Mouse (Mus musculus): ENCODE results near the gene Hnrnpf. TPM values are rescaled to one million over a fixed set of nuclear protein-coding genes. Genes with fewer than 3 reads are reported as not detected.
A peak's percentile ranks its signal among the peaks of the same experiment; 100 is the strongest.
"Not testable (repeated sequence)": the region's sequence is repeated elsewhere in the genome, so short reads cannot be mapped to it uniquely, and the experiment has no call there.

Gene Hnrnpf
- polyA plus RNA-seq, 1 experiment: 142 TPM

DNA sequence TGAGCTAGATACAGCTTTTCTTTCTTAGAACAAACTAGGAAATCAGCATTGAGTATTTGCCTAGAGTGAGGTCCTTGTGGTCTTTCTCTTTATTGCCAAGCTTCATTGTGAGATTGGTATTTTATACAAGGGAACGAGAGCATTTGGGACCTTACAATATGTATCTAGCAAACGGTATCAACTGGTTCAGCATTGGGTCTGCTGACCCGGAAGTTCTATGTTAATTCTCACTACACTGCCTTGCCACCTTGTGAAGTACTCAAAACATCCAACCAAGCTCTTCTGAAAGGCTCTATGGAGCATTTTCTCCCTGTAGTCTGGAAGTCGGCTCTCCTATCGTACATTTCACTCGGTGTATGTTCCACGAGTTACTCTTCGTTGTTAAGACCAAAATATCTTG is 36.4 kb upstream of the Hnrnpf start:
- Histone ChIP-seq H3K4me3 (ENCODE audit: insufficient read depth, low read depth, low read length) (no peak overlapping the region), H3K27me3 (replicated peaks; ENCODE audit: control insufficient read depth, insufficient read depth, low read length) (no peaks in the 10 kb centered on the region), H3K4me1 (ENCODE audit: control insufficient read depth, insufficient read depth, low read length) (no peaks in the 10 kb centered on the region), H3K36me3 (ENCODE audit: control insufficient read depth, insufficient read depth, low read length) (no peaks in the 10 kb centered on the region), H3K27ac (ENCODE audit: insufficient read depth, low read depth, low read length) (no peak overlapping the region)
- 89% methylated on average over 8 of the region's 8 CpGs for WGBS
- no peak for TF ChIP-seq CTCF (conservative IDR thresholded peaks at IDR 0.05; ENCODE audit: insufficient read depth, insufficient read length, low read depth, low read length)
- no peak for TF ChIP-seq POLR2A (IDR thresholded peaks at IDR 0.05; ENCODE audit: low read depth, low read length)
- DNase-seq: no peak

DNA sequence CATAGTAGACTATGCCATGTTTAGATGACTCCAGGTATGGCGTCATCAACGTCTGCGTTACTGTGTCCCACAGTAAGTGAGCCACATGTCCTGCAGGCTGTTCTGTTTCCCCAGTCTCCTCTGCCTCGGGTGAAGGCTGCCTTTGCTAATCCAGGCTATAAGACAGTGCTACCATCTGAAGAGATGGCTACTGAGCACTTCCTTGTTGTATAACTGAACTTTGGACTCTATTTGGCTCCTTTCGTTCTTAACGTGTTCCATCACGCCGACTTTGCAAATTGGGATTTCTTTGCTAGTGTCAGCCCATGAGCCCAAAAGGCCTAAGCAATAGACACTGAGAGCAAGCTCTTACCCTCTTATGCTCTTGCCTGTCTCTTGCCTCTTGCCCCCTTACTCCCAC is 31.9 kb upstream of the Hnrnpf start:
- Histone ChIP-seq H3K4me3 (ENCODE audit: insufficient read depth, low read depth, low read length) (no peak overlapping the region), H3K27me3 (replicated peaks; ENCODE audit: control insufficient read depth, insufficient read depth, low read length) (no peaks in the 10 kb centered on the region), H3K4me1 (ENCODE audit: control insufficient read depth, insufficient read depth, low read length) (no peaks in the 10 kb centered on the region), H3K36me3 (ENCODE audit: control insufficient read depth, insufficient read depth, low read length) (no peaks in the 10 kb centered on the region), H3K27ac (ENCODE audit: insufficient read depth, low read depth, low read length) (no peak overlapping the region)
- WGBS: 73% methylated on average over 8 of the region's 8 CpGs
- TF ChIP-seq POLR2A (IDR thresholded peaks at IDR 0.05; ENCODE audit: low read depth, low read length): no peak
- no peak for TF ChIP-seq CTCF (conservative IDR thresholded peaks at IDR 0.05; ENCODE audit: insufficient read depth, insufficient read length, low read depth, low read length)
- peak; percentile 14 for DNase-seq

DNA sequence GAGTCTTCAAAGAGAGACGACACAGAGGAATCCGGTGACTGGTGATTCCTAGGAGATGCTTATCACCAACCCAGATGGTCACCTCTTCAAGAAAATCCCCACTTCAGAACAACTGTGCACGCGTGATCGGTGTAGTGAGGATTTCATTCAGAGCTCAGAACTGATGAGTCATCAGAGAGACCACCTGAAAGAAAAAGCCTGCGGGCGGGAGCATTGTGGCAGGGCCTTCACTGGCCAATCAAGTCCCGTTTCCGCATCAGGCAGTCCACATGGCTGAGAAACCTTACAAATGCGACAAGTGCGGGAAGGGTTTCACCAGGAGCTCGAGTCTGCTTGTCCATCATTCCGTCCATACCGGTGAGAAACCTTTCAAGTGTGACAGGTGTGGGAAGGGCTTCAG is 29.1 kb upstream of the Hnrnpf start:
- no peak for DNase-seq
- Histone ChIP-seq H3K36me3 (ENCODE audit: control insufficient read depth, insufficient read depth, low read length) (no peaks in the 10 kb centered on the region), H3K27me3 (replicated peaks; ENCODE audit: control insufficient read depth, insufficient read depth, low read length) (no peaks in the 10 kb centered on the region), H3K4me3 (ENCODE audit: insufficient read depth, low read depth, low read length) (no peak overlapping the region), H3K27ac (ENCODE audit: insufficient read depth, low read depth, low read length) (no peak overlapping the region), H3K4me1 (ENCODE audit: control insufficient read depth, insufficient read depth, low read length) (peaks cover 8% of the 10 kb centered on the region; the same call in 1 of the 2 replicates)
- 76% methylated on average over 14 of the region's 14 CpGs for WGBS
- TF ChIP-seq POLR2A (IDR thresholded peaks at IDR 0.05; ENCODE audit: low read depth, low read length): no peak
- TF ChIP-seq CTCF (conservative IDR thresholded peaks at IDR 0.05; ENCODE audit: insufficient read depth, insufficient read length, low read depth, low read length): no peak

DNA sequence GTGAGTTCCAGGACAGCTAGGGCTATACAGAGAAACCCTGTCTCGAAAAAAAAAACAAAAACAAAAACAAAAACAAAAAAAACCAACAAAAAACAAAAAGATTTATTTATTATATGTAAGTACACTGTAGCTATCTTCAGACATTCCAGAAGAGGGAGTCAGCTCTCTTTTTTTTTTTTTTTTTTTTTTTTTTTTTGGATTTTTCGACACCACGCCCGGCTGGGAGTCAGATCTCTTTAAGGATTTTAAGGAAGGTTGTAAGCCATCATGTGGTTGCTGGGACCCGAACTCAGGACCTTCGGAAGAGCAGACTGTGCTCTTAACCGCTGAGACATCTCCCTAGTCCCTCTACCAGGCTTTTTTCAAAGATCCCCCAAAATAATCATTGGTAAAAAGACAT is 26.7 kb upstream of the Hnrnpf start:
- not testable (repeated sequence) for H3K4me3 ChIP-seq (ENCODE audit: insufficient read depth, low read depth, low read length); H3K27ac ChIP-seq (ENCODE audit: insufficient read depth, low read depth, low read length); DNase-seq; H3K4me1 ChIP-seq (ENCODE audit: control insufficient read depth, insufficient read depth, low read length); H3K27me3 ChIP-seq (replicated peaks; ENCODE audit: control insufficient read depth, insufficient read depth, low read length); H3K36me3 ChIP-seq (ENCODE audit: control insufficient read depth, insufficient read depth, low read length)
- WGBS: 89% methylated on average over 7 of the region's 7 CpGs

GRCm38 (mm10) chr6:117874621-117875281 is 25.4 kb upstream of the Hnrnpf start:
- Histone ChIP-seq H3K4me3 (ENCODE audit: insufficient read depth, low read depth, low read length) (no peak overlapping the region), H3K4me1 (ENCODE audit: control insufficient read depth, insufficient read depth, low read length) (peaks cover 8% of the 10 kb centered on the region; the same call in 1 of the 2 replicates), H3K27me3 (replicated peaks; ENCODE audit: control insufficient read depth, insufficient read depth, low read length) (no peaks in the 10 kb centered on the region), H3K27ac (ENCODE audit: insufficient read depth, low read depth, low read length) (peak overlapping the region; percentile 58), H3K36me3 (ENCODE audit: control insufficient read depth, insufficient read depth, low read length) (no peaks in the 10 kb centered on the region)
- WGBS: 46% methylated on average over 3 of the region's 3 CpGs
- TF ChIP-seq CTCF (conservative IDR thresholded peaks at IDR 0.05; ENCODE audit: insufficient read depth, insufficient read length, low read depth, low read length): no peak
- no peak for TF ChIP-seq POLR2A (IDR thresholded peaks at IDR 0.05; ENCODE audit: low read depth, low read length)
- peak; percentile 70 for DNase-seq

- 10% methylated on average over 26 of the region's 26 CpGs for WGBS
- H3K27ac ChIP-seq (ENCODE audit: insufficient read depth, low read depth, low read length): peak overlapping the region; percentile 100
- H3K4me3 ChIP-seq (ENCODE audit: insufficient read depth, low read depth, low read length): peak overlapping the region; percentile 82
- DNase-seq: peak; percentile 96
- TF ChIP-seq CTCF (conservative IDR thresholded peaks at IDR 0.05; ENCODE audit: insufficient read depth, insufficient read length, low read depth, low read length): no peak
- no peaks in the 10 kb centered on the region for H3K36me3 ChIP-seq (ENCODE audit: control insufficient read depth, insufficient read depth, low read length)
- no peaks in the 10 kb centered on the region for H3K27me3 ChIP-seq (replicated peaks; ENCODE audit: control insufficient read depth, insufficient read depth, low read length)
- H3K4me1 ChIP-seq (ENCODE audit: control insufficient read depth, insufficient read depth, low read length): peaks cover 11% of the 10 kb centered on the region; the same call in 1 of the 2 replicates
These were observed 21.3 kb upstream of the Hnrnpf start for GRCm38 (mm10) chr6:117878700-117879407.

DNA sequence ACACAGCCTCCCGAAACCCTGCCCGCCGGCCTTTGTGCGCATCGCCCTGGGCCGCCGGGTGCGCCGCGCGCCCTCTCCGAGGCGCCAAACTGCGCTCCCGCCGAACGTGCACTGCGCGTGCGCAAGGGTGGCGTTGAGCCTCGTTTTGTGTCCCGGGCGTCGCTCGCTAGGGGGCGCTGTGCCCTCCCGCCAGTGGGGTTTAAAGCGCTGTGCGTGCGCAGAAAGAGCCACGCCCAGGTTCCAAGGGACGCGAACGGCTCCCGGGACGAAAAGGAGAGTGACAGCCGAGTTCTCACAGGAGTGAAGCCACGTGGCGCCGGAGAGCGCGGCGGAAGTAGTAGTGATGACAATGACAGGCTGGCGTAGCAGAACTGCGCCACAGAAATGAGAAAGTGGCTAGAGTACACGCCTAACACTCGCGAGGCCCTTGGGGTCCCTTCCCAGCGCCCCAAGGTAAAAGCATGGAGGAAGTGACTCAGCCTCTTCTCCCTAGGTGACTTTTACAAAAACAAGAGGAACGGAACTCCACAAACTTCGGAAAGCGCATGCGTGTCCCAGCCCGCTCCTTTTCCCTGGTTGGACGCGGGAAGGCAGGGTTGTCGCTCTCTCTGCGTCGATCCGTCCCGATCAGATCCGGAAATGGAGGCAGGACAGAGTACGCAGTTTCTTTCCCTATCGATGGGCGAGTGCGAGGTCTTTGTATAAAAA is 20.6 kb upstream of the Hnrnpf start:
- Histone ChIP-seq H3K4me1 (ENCODE audit: control insufficient read depth, insufficient read depth, low read length) (peaks cover 7% of the 10 kb centered on the region; the same call in 1 of the 2 replicates), H3K4me3 (ENCODE audit: insufficient read depth, low read depth, low read length) (peak overlapping the region; percentile 82), H3K27ac (ENCODE audit: insufficient read depth, low read depth, low read length) (peak overlapping the region; percentile 100), H3K27me3 (replicated peaks; ENCODE audit: control insufficient read depth, insufficient read depth, low read length) (no peaks in the 10 kb centered on the region), H3K36me3 (ENCODE audit: control insufficient read depth, insufficient read depth, low read length) (no peaks in the 10 kb centered on the region)
- peak; percentile 99 for DNase-seq
- TF ChIP-seq CTCF (conservative IDR thresholded peaks at IDR 0.05; ENCODE audit: insufficient read depth, insufficient read length, low read depth, low read length) (peak; percentile 97), POLR2A (IDR thresholded peaks at IDR 0.05; ENCODE audit: low read depth, low read length) (peak; percentile 79)
- WGBS: under 1% methylated on average over 67 of the region's 67 CpGs

Data from kidney, adult 2 months (tissue).